Mouse (Mus musculus) cerebellum, adult 2 months (tissue): ENCODE measurements around the gene Arhgap21.

Experiments
- CTCF ChIP-seq: fragments of 200-500 bp; IDR thresholded peaks from 2 replicates; pipeline ENCODE4 v1.5.1; 2011; ENCODE audit warnings: low read depth, mild to moderate bottlenecking, control low read depth, low read length, moderate library complexity, borderline replicate concordance; ENCODE audit not compliant: insufficient read depth
- POLR2A ChIP-seq: fragments of 200-500 bp; IDR thresholded peaks from 2 replicates; pipeline ENCODE4 v1.6.1; 2011; ENCODE audit warnings: low read length, control low read depth, borderline replicate concordance; ENCODE audit not compliant: insufficient read depth

DNA sequence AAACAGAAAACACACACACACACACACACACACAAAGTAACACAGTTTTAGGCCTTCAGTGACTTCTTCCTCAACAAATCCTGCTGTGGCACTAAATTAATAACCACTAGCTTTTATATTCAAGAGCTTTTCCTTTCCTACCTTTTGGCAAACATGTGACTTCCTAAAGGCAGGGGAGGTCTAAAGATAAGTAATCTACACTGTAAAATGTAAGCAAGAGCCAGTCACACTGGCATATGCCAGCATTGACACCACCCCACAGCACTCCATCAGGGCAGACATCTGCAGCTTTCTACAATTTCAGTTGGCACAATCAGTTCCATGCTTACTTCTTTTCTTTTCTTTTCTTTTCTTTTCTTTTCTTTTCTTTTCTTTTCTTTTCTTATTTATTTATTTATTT lies 40.2 kb downstream of the Arhgap21 start:
- TF ChIP-seq CTCF (no peak), POLR2A (no peak)
